Mouse (Mus musculus): ENCODE data around the gene Amt.

DNA sequence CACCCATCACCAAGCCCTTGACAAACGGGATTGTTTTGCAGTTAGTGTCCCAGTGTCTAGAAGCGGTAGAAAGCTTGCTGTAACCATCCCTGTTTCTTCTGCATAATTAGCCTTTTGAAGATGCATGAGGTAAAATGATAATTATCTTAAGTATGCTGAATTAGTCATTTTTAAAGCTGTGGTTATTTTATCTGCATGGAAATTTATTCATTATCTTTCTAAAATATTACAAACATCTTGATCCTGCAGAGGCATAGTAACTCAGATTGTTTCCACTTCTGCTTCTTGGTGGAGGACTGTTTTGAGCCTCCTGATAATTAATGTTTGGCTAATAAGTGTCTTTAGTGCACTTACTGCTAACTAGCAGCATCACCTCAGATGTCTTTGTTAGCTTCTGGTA lies 21.8 kb downstream of the Amt start:
- TF ChIP-seq CTCF (IDR thresholded peaks at IDR 0.05; ENCODE audit: insufficient read depth, low read length) (no peak), POLR2A (IDR thresholded peaks at IDR 0.05; ENCODE audit: borderline replicate concordance, extremely low read depth, low read depth, low read length) (no peak)

All from lung, adult 2 months (tissue).